Mouse (Mus musculus): Measurements from ENCODE around the gene Ehmt1. TPM values are rescaled to one million over a fixed set of nuclear protein-coding genes. Genes with fewer than 3 reads are reported as not detected.

Ehmt1 gene
- polyA plus RNA-seq, 1 experiment from 2014 or later = 99.5 TPM

DNA sequence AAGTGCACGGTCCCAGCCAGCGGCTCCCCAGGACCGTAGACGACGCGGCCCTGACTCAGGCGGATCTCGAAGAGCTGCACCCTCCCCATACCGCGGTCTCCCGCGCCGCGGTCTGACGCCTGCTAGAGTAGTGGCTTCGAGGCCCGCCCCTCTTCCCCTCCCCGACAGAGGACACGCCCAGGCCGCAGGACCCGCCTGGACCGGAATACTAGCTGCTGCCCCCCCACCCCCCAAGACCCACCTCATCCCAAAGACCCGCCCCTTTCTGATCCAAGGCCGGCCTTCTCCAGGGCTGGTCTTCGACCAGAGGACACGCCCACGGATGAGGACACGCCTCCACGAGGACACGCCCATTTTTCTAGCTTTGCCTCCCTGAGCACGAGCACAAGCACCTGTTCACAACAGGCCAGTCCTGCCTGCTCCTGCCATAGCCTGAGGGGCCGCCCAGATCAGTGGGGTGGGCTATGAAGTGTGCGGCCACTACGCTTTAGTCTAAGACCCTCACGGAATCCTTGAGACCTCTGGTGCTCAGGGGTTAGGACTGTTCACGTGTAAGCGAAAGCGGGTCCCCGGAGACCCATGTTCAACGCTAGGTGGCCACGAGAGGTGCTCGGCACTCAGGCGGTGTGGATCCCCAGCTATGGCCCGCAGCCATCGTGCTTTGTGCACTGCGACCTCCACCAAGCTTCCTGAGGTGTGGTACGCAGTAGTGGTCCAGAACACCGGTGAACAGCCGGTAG is 15.8 kb upstream of the Ehmt1 start, which contains the start of gene Arrdc1:
TSS of gene Arrdc1 (minus strand) at position 196 of the 740 bp plus-strand sequence.
- Histone ChIP-seq H3K4me2 (ENCODE audit: low read length) (peak within 1 kb of the TSS; percentile 90), H3K36me3 (ENCODE audit: control insufficient read depth, insufficient read depth, low read length) (no peaks in the 10 kb centered on the region), H3K27me3 (ENCODE audit: control insufficient read depth, insufficient read depth, low read length) (0 out of 2 replicates have a peak, but pooled peaks cover 7% of the 10 kb centered on the region), H3K4me3 (replicated peaks; ENCODE audit: low read depth, low read length) (peak within 1 kb of the TSS; percentile 56), H3K9ac (replicated peaks; ENCODE audit: low read length) (peak within 1 kb of the TSS; percentile 62), H3K9me3 (ENCODE audit: control insufficient read depth, low read length) (no peaks in the 10 kb centered on the region), H3K4me1 (ENCODE audit: control insufficient read depth, insufficient read depth, low read length) (peaks cover 15% of the 10 kb centered on the region), H3K27ac (replicated peaks; ENCODE audit: low read depth, low read length) (0 out of 2 replicates have a peak within 1 kb of the TSS, but pooled peaks have one; percentile 45)
- ATAC-seq (ENCODE audit: low FRiP score, low TSS enrichment) (peak; percentile 90), DNase-seq (peak; percentile 87)
- WGBS = under 1% methylated on average over 49 of the region's 49 CpGs

DNA sequence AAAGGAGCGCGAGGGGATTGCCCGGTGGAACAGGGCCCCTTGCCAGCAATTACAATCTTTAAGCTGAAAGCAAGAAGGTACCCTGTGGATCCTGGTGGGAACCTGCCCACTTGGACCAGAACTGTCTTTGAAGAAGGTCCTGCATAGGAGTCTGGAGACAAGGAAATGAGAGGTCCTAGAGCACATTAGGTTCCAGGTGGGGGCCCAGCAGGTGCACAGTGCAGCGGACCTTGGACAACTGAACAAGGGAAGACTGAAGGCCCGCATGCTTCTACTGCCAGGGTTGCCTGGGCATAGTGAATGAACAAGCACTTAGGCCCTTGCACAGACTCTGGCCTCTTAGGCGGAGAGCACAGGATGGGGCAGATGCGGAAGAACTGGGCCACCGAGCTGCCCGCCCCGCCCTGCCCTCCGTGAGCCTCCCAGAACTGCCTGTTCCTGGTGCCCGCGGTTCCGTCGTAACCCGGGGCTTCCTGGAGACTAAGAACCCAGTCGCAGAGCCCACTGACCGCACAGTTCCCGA is 15.1 kb upstream of the Ehmt1 start:
- Histone ChIP-seq H3K27ac (replicated peaks; ENCODE audit: low read depth, low read length) (0 out of 2 replicates have a peak overlapping the region, but pooled peaks have one; percentile 45), H3K36me3 (ENCODE audit: control insufficient read depth, insufficient read depth, low read length) (no peaks in the 10 kb centered on the region), H3K4me1 (ENCODE audit: control insufficient read depth, insufficient read depth, low read length) (peaks cover 15% of the 10 kb centered on the region), H3K9ac (replicated peaks; ENCODE audit: low read length) (peak overlapping the region; percentile 62), H3K9me3 (ENCODE audit: control insufficient read depth, low read length) (no peaks in the 10 kb centered on the region), H3K4me3 (replicated peaks; ENCODE audit: low read depth, low read length) (peak overlapping the region; percentile 56), H3K4me2 (ENCODE audit: low read length) (peak overlapping the region; percentile 90), H3K27me3 (ENCODE audit: control insufficient read depth, insufficient read depth, low read length) (0 out of 2 replicates have a peak, but pooled peaks cover 7% of the 10 kb centered on the region)
- 3% methylated on average over 19 of the region's 19 CpGs for WGBS
- peak; percentile 23 for DNase-seq
- ATAC-seq (ENCODE audit: low FRiP score, low TSS enrichment) = peak; percentile 62

DNA sequence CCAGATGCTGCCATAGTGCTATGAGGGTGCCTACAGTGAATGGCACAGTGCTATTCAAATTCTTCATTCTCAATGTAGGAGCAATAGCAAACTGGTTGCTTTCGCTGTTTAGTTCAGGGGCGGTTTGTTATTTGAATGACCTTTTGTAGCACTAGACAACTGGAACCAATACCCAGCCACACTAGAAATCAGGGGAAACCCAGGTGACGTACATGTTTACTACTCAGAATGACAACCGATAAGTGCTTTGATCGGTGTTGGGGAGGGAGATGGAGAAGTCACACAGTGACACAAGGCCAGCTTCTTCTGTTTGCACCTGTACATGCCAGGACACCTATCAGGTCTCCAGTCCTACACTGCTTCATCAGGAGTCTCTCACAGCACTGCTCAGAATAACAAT is 10.2 kb upstream of the Ehmt1 start:
- Histone ChIP-seq H3K4me2 (ENCODE audit: low read length) (no peak overlapping the region), H3K27ac (replicated peaks; ENCODE audit: low read depth, low read length) (no peak overlapping the region), H3K9me3 (ENCODE audit: control insufficient read depth, low read length) (no peaks in the 10 kb centered on the region), H3K36me3 (ENCODE audit: control insufficient read depth, insufficient read depth, low read length) (0 out of 2 replicates have a peak, but pooled peaks cover 3% of the 10 kb centered on the region), H3K4me1 (ENCODE audit: control insufficient read depth, insufficient read depth, low read length) (peaks cover 11% of the 10 kb centered on the region), H3K9ac (replicated peaks; ENCODE audit: low read length) (no peak overlapping the region), H3K27me3 (ENCODE audit: control insufficient read depth, insufficient read depth, low read length) (0 out of 2 replicates have a peak, but pooled peaks cover 3% of the 10 kb centered on the region), H3K4me3 (replicated peaks; ENCODE audit: low read depth, low read length) (no peak overlapping the region)
- DNase-seq = no peak
- no peak for ATAC-seq (ENCODE audit: low FRiP score, low TSS enrichment)
- WGBS = 87% methylated on average over 5 of the region's 5 CpGs

DNA sequence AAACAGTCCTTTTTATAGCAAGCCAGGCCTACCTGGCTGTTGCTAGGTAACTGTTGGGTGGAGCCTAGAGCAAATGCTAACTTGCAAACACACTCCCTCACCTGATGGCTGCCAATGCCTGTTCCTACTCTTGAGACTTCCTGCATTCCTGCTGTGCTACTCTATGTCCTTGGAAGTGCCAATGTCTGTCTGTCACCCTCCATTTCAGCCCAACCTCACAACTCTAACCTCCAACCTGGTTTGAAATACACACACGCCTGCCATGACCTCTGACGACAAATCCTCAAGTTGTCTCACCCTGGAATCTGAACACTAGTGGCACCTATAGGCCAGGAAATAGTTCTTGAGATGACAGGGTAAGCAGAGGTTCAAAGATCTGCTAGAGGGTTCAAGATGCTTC is 9.7 kb upstream of the Ehmt1 start:
- Histone ChIP-seq H3K27ac (replicated peaks; ENCODE audit: low read depth, low read length) (no peak overlapping the region), H3K9me3 (ENCODE audit: control insufficient read depth, low read length) (no peaks in the 10 kb centered on the region), H3K4me1 (ENCODE audit: control insufficient read depth, insufficient read depth, low read length) (peaks cover 6% of the 10 kb centered on the region), H3K4me2 (ENCODE audit: low read length) (no peak overlapping the region), H3K27me3 (ENCODE audit: control insufficient read depth, insufficient read depth, low read length) (0 out of 2 replicates have a peak, but pooled peaks cover 1% of the 10 kb centered on the region), H3K36me3 (ENCODE audit: control insufficient read depth, insufficient read depth, low read length) (0 out of 2 replicates have a peak, but pooled peaks cover 3% of the 10 kb centered on the region), H3K9ac (replicated peaks; ENCODE audit: low read length) (no peak overlapping the region), H3K4me3 (replicated peaks; ENCODE audit: low read depth, low read length) (no peak overlapping the region)
- ATAC-seq (ENCODE audit: low FRiP score, low TSS enrichment) (no peak), DNase-seq (no peak)
- 58% methylated on average over 2 of the region's 2 CpGs for WGBS

DNA sequence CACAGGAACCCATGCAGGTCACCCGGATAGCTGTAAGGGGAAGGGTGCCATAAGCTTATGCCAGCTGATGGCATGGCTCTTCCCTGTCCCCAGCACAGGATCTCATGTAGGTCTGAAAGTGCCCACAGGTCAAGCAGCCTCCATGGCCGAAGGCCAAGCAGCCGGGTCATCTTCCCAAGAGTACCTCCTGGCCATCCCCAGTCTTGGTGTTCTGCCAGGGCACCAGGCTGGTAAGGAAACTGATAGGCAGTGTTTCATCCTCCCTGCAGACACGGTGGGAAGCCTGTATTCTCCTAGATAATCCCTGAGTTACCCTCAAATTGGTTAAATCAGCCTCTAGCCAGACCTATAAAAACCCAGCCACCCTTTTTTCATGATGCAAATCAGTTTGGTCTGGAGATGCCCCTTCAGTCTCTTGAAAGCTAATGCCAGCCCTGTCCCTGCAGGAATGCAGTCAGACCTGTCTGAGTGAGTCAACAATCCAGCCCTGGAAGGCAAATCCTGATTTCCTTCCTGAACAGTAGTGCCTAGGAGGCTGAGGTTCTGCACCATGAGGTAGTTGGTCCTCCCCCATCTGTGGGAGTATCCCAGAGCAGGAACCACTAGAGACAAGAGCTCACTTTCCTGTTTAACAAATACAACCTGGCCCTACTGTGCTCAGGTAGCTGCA is 8.5 kb upstream of the Ehmt1 start:
- Histone ChIP-seq H3K27me3 (ENCODE audit: control insufficient read depth, insufficient read depth, low read length) (no peaks in the 10 kb centered on the region), H3K9me3 (ENCODE audit: control insufficient read depth, low read length) (no peaks in the 10 kb centered on the region), H3K36me3 (ENCODE audit: control insufficient read depth, insufficient read depth, low read length) (0 out of 2 replicates have a peak, but pooled peaks cover 3% of the 10 kb centered on the region), H3K4me2 (ENCODE audit: low read length) (no peak overlapping the region), H3K4me3 (replicated peaks; ENCODE audit: low read depth, low read length) (no peak overlapping the region), H3K9ac (replicated peaks; ENCODE audit: low read length) (no peak overlapping the region), H3K27ac (replicated peaks; ENCODE audit: low read depth, low read length) (no peak overlapping the region), H3K4me1 (ENCODE audit: control insufficient read depth, insufficient read depth, low read length) (no peaks in the 10 kb centered on the region)
- 79% methylated on average over 4 of the region's 4 CpGs for WGBS
- ATAC-seq (ENCODE audit: low FRiP score, low TSS enrichment) (no peak), DNase-seq (no peak)

DNA sequence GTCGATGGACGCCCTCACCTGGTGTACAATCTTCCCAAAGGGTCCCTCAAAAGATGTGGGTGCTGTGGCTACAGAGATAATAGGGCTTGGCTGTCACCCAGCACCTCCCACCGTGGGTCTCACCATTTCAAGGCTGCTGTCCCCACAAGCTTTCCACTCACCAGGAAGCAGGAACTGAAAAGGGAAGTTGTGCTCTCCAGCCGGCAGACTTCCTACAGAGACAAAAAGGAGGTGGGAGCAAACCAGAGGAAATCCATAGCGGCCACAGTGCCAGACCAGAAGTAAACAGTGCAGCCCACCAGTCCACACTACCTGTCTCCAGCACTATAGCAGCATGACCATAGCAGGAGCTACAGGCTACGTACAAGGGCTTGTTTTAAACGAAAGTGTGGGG is 7.5 kb upstream of the Ehmt1 start:
- no peak for ATAC-seq (ENCODE audit: low FRiP score, low TSS enrichment)
- no peak overlapping the region for H3K4me2 ChIP-seq (ENCODE audit: low read length)
- no peak for DNase-seq
- H3K36me3 ChIP-seq (ENCODE audit: control insufficient read depth, insufficient read depth, low read length) = 0 out of 2 replicates have a peak, but pooled peaks cover 3% of the 10 kb centered on the region
- no peaks in the 10 kb centered on the region for H3K4me1 ChIP-seq (ENCODE audit: control insufficient read depth, insufficient read depth, low read length)
- 76% methylated on average over 7 of the region's 7 CpGs for WGBS
- H3K27me3 ChIP-seq (ENCODE audit: control insufficient read depth, insufficient read depth, low read length) = no peaks in the 10 kb centered on the region
- no peaks in the 10 kb centered on the region for H3K9me3 ChIP-seq (ENCODE audit: control insufficient read depth, low read length)
- H3K9ac ChIP-seq (replicated peaks; ENCODE audit: low read length) = no peak overlapping the region
- no peak overlapping the region for H3K27ac ChIP-seq (replicated peaks; ENCODE audit: low read depth, low read length)
- no peak overlapping the region for H3K4me3 ChIP-seq (replicated peaks; ENCODE audit: low read depth, low read length)

DNA sequence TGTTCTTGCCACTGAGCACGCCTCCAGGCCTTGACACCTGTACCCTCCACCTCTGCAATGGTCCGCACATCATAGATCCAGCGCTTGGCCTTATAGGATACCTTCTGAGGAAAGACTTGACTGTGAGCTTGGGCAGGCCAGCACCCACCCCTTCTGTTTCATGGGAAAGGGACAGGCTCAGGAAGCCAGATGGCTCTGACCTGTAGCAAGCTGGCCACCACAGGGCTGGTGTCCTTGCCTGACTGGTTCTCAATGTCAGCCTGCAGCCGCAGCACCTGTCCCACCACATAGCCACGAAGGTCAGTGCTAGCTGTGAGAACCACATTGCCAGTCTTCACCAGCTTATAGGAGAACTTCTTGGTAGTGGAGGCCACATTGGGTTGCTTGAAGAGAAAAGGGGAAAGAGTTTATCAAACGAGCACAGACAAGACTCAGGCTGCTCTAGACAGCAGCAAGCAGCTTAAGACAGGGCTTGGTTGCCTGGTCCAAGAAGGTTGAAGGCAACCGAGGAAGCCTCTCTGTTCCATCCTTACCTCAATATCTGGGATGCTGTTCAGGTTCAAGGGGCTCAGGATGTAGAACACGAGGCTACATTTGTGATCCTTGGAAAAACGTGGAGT is 7.0 kb upstream of the Ehmt1 start:
- 87% methylated on average over 9 of the region's 9 CpGs for WGBS
- ATAC-seq (ENCODE audit: low FRiP score, low TSS enrichment) = no peak
- DNase-seq = no peak
- Histone ChIP-seq H3K9ac (replicated peaks; ENCODE audit: low read length) (no peak overlapping the region), H3K4me2 (ENCODE audit: low read length) (no peak overlapping the region), H3K36me3 (ENCODE audit: control insufficient read depth, insufficient read depth, low read length) (0 out of 2 replicates have a peak, but pooled peaks cover 3% of the 10 kb centered on the region), H3K4me1 (ENCODE audit: control insufficient read depth, insufficient read depth, low read length) (no peaks in the 10 kb centered on the region), H3K27ac (replicated peaks; ENCODE audit: low read depth, low read length) (no peak overlapping the region), H3K4me3 (replicated peaks; ENCODE audit: low read depth, low read length) (no peak overlapping the region), H3K9me3 (ENCODE audit: control insufficient read depth, low read length) (no peaks in the 10 kb centered on the region), H3K27me3 (ENCODE audit: control insufficient read depth, insufficient read depth, low read length) (no peaks in the 10 kb centered on the region)

DNA sequence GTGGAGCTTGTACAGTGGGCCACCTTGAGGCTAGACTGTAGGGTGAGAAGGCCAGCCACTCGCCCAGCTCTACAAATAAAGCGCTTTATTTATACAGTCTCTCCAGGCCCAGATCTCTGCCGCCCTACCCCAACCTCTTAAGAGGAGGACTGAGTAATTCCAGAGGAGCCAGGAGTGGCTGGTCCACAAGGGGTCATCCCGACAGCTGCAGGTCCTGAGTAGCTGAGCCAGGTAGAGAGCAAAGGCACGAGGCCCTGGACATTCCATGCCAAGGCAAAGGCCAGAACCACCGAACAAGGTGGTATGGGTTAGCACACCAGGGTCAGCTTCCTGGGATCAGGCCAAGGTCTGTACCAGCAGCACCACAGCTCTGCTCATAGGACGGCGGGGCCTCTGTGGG is 5.9 kb upstream of the Ehmt1 start:
- Histone ChIP-seq H3K4me2 (ENCODE audit: low read length) (no peak overlapping the region), H3K27ac (replicated peaks; ENCODE audit: low read depth, low read length) (no peak overlapping the region), H3K9me3 (ENCODE audit: control insufficient read depth, low read length) (no peaks in the 10 kb centered on the region), H3K4me3 (replicated peaks; ENCODE audit: low read depth, low read length) (no peak overlapping the region), H3K4me1 (ENCODE audit: control insufficient read depth, insufficient read depth, low read length) (no peaks in the 10 kb centered on the region), H3K9ac (replicated peaks; ENCODE audit: low read length) (no peak overlapping the region), H3K36me3 (ENCODE audit: control insufficient read depth, insufficient read depth, low read length) (0 out of 2 replicates have a peak, but pooled peaks cover 3% of the 10 kb centered on the region), H3K27me3 (ENCODE audit: control insufficient read depth, insufficient read depth, low read length) (no peaks in the 10 kb centered on the region)
- WGBS = 89% methylated on average over 8 of the region's 8 CpGs
- no peak for ATAC-seq (ENCODE audit: low FRiP score, low TSS enrichment)
- DNase-seq = no peak
